Mouse (Mus musculus): ENCODE data around the gene Gm9045.
"Not testable (repeated sequence)": the region's sequence is repeated elsewhere in the genome, so short reads cannot be mapped to it uniquely, and the experiment has no call there.

The Gm9045 gene

DNA sequence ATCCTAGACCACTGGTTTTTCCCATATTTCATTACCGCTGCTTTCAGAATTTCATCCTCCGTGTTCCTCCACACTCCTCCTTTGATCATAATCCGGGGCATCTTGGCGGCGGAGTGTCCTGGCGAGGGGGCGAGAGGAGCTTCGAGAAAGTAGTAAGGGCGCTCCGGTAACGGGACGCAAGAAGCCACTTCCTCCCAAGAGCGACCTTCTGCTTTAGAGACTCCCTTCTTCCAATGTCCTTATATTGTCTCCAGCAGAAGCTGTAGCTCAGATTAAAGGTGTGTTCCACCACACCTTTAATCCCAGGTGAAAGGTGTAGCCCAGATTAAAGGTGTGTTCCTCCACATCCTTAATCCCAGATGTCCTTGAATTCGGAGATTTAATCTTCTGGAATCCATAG is at the start of gene Gm9045:
Gene Gm9045, minus strand, starts transcription at position 101 of the 400 bp plus-strand sequence.
- DNase-seq (ENCODE audit: low spot score in 2 of 2), result not testable (repeated sequence)

DNA sequence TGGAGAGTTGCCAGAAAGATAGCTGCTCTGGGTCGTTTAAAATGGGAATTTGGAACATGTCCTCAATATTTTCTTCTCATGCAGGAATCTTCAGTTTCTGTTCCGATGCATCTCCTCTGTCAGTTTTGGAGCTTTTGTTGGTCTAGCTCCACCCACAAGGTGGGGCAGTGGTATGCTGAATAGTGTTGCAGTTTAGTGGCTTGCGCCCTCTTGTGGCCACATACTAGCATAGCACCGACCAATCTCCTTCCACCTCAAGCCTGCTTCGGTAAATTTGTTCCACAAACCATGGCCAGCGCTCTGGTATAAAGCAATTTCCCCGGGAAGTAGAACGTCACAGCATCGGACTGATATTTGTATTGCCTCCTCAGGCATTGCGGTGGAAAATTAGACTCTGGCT is 32.8 kb upstream of the Gm9045 start:
- DNase-seq (ENCODE audit: low spot score in 2 of 2), result peak; percentile 68 to 86

DNA sequence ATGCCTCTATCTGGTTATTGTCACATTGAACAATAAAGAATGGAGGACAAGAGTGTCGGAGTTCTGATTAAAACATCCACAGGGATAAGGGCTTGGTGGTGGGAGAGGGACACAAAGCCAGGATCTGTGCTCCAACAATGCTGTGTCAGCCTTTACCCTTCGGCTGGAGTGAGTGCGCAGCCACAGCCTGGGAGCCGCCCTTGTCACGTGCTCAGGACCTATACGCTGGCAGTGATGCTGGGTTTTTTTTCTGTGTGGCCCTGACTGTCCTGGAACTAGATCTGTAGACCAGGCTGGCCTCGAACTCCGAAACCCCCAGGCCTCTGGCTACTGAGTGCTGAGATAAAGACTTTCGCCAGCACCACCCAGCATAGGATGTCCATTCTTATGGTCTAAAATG is 31.9 kb upstream of the Gm9045 start:
- DNase-seq (ENCODE audit: low spot score in 2 of 2), result no peak

DNA sequence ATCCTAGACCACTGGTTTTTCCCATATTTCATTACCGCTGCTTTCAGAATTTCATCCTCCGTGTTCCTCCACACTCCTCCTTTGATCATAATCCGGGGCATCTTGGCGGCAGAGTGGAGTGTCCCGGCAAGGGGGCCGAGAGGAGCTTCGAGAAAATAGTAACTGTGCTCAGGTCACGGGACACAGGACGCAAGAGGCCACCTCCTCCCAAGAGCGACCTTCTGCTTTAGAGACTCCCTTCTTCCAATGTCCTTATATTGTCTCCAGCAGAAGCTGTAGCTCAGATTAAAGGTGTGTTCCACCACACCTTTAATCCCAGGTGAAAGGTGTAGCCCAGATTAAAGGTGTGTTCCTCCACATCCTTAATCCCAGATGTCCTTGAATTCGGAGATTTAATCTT is 16.4 kb upstream of the Gm9045 start, which contains the start of gene Gm9049:
Gene Gm9049, minus strand, starts transcription at position 101 of the 400 bp plus-strand sequence.
- DNase-seq (ENCODE audit: low spot score in 2 of 2), result not testable (repeated sequence)

DNA sequence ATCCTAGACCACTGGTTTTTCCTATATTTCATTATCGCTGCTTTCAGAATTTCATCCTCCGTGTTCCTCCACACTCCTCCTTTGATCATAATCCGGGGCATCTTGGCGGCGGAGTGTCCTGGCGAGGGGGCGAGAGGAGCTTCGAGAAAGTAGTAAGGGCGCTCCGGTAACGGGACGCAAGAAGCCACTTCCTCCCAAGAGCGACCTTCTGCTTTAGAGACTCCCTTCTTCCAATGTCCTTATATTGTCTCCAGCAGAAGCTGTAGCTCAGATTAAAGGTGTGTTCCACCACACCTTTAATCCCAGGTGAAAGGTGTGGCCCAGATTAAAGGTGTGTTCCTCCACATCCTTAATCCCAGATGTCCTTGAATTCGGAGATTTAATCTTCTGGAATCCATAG is 10.9 kb upstream of the Gm9045 start, which contains the start of gene Gm9048:
Gene Gm9048, minus strand, starts transcription at position 101 of the 400 bp plus-strand sequence.
- DNase-seq (ENCODE audit: low spot score in 2 of 2), result not testable (repeated sequence)

DNA sequence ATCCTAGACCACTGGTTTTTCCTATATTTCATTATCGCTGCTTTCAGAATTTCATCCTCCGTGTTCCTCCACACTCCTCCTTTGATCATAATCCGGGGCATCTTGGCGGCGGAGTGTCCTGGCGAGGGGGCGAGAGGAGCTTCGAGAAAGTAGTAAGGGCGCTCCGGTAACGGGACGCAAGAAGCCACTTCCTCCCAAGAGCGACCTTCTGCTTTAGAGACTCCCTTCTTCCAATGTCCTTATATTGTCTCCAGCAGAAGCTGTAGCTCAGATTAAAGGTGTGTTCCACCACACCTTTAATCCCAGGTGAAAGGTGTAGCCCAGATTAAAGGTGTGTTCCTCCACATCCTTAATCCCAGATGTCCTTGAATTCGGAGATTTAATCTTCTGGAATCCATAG is 5.5 kb upstream of the Gm9045 start, which contains the start of gene Gm9046:
Gene Gm9046, minus strand, starts transcription at position 101 of the 400 bp plus-strand sequence.
- DNase-seq (ENCODE audit: low spot score in 2 of 2), result not testable (repeated sequence)

DNA sequence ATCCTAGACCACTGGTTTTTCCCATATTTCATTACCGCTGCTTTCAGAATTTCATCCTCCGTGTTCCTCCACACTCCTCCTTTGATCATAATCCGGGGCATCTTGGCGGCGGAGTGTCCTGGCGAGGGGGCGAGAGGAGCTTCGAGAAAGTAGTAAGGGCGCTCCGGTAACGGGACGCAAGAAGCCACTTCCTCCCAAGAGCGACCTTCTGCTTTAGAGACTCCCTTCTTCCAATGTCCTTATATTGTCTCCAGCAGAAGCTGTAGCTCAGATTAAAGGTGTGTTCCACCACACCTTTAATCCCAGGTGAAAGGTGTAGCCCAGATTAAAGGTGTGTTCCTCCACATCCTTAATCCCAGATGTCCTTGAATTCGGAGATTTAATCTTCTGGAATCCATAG is 5.3 kb downstream of the Gm9045 start, which contains the start of gene Gm9044:
Gene Gm9044, minus strand, starts transcription at position 101 of the 400 bp plus-strand sequence.
- not testable (repeated sequence) for DNase-seq (ENCODE audit: low spot score in 2 of 2)

DNA sequence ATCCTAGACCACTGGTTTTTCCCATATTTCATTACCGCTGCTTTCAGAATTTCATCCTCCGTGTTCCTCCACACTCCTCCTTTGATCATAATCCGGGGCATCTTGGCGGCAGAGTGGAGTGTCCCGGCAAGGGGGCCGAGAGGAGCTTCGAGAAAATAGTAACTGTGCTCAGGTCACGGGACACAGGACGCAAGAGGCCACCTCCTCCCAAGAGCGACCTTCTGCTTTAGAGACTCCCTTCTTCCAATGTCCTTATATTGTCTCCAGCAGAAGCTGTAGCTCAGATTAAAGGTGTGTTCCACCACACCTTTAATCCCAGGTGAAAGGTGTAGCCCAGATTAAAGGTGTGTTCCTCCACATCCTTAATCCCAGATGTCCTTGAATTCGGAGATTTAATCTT is 10.8 kb downstream of the Gm9045 start, which contains the start of gene Gm9040:
Gene Gm9040, minus strand, starts transcription at position 101 of the 400 bp plus-strand sequence.
- DNase-seq (ENCODE audit: low spot score in 2 of 2), result not testable (repeated sequence)

DNA sequence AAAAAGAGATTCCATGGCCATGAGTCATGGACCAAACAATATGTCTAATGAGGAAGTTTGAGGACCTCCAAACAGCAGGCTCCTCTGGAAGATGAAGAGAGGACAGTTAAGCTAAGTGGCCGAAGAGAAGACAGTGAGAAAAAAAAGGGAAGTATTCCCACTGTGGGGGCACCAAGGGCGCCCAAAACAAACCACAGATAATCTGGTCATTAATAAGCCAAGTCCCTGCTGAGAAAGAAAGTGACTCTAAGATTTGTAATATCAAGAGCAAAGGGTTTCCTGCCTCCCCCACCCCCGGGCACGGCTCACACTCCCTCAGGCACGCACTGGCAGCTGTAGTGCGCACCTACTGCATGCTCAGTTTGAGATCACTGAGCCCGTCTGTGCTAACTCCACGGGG is 18.6 kb downstream of the Gm9045 start:
- no peak for DNase-seq (ENCODE audit: low spot score in 2 of 2)

DNA sequence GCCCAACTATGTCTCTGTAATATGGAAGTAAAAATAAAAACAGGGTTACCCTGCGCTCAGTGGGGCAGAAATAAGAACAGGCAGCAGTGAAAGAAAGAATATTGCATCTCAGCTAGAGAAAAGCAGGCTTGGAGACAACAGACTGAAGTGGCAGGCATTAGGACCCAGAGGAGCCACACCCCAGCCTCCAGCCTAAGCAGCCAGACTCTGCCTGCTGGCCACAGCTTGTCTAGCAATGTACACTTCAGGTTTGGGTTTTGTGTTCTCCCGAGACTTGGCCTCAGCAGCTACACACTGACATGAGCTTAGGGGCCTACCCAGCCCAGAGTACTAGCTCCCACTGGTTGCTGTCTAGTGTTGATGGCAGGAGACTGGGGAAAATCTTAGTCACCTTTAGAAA is 35.5 kb downstream of the Gm9045 start:
- DNase-seq (ENCODE audit: low spot score in 2 of 2), result not testable (repeated sequence)

DNA sequence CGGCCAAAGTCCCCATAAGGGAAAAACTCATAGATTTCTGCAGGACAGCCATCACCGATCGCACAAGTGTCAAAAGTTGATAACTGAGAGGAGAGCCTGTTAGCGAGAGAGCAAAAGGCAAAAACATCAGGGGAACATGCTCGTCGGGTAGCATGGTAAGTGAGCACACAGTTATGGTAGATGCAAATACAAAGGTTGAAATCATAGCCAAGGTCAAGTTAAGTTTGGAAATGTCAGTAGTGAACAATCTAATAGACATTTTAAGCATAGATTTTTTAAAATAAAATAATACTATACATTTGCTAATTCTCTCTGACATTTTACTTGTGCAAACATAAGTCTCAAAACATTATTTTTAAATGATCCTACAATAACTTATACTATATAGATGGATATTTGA is 42.7 kb downstream of the Gm9045 start, which contains the start of gene Iltifb:
Gene Iltifb, minus strand, starts transcription at position 101 of the 400 bp plus-strand sequence.
- no peak for DNase-seq (ENCODE audit: low spot score in 2 of 2)

All from cerebellum, postnatal 4 days (tissue).